Mouse (Mus musculus): Measurements from ENCODE around the gene Neurl3.

DNA sequence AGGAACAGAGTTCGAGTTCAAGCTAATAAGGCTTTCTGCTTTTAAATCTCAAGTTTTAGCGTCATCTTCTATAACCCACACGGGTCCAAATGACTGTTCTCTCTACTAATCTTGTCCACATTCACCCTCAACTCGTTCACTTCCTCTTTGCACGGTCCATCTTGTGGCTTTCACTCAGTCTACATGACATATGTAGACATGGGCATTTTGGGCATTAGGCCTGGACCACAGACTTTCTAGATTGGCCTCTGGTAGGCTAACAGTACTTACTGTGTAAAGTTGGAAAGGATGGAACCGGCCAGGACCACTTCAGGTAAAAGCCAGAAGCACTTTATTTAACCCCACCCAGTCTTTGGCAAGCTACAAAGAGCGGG lies 32.6 kb upstream of the Neurl3 start:
- no peak for TF ChIP-seq GATA1 (IDR thresholded peaks at IDR 0.05; ENCODE audit: borderline replicate concordance, low read length)
- no peak for TF ChIP-seq FLI1 (IDR thresholded peaks at IDR 0.05; ENCODE audit: low read length)
